Mouse (Mus musculus) layer of hippocampus, adult 2 months (tissue): ENCODE measurements around the gene Cnga2. TPM values are rescaled to one million over a fixed set of nuclear protein-coding genes. Genes with fewer than 3 reads are reported as not detected.

ENCODE experiments used
- DNase-seq, 2 experiments: peaks; one replicate each; pipeline ENCODE4 v3.0.0; 2022; ENCODE audit warnings: low spot score in 2 of 2
- H3K27ac ChIP-seq: fragments of 200-600 bp; 2 replicates; pipeline ENCODE4 v1.8.1; 2022
- H3K4me3 ChIP-seq: fragments of 200-600 bp; 2 replicates; pipeline ENCODE4 v1.8.1; 2022; ENCODE audit warnings: mild to moderate bottlenecking
- CTCF ChIP-seq: fragments of 200-600 bp; conservative IDR thresholded peaks from 2 replicates; pipeline ENCODE4 v1.8.1; 2022; ENCODE audit warnings: antibody characterized with exemption, mild to moderate bottlenecking, moderate library complexity
- total RNA-seq, 2 experiments: library from RNA; stranded (reverse); gene quantifications; 2 replicates each; pipeline ENCODE4 v1.2.3; 2021

Gene Cnga2
- total RNA-seq, 2 experiments from 2014 or later = 0.15 to 0.44 TPM

DNA sequence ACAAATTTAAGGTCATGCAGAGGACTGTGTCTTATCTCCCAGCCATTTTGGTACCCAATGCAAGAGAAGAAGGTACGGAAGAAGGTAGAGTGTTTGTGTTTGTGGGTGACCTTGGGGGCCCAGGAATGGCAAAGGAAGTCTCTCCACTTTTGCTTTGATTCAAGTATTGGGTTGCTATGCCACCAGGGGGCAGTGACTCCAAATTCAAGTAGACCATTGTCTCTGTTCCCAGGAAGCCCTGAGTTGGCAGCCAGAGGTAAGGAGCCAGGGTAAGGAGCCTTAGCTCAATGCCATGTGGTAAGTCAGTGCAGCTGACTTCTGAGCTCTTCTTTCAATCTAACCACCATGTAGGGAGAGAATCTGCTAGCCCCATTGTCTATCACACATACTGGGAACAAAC lies 7.9 kb upstream of the Cnga2 start:
- peak; percentile 64 for TF ChIP-seq CTCF
- no peak overlapping the region for H3K27ac ChIP-seq
- H3K4me3 ChIP-seq = no peak overlapping the region
- peak in 1 of 2 experiments; percentile 16 for DNase-seq

DNA sequence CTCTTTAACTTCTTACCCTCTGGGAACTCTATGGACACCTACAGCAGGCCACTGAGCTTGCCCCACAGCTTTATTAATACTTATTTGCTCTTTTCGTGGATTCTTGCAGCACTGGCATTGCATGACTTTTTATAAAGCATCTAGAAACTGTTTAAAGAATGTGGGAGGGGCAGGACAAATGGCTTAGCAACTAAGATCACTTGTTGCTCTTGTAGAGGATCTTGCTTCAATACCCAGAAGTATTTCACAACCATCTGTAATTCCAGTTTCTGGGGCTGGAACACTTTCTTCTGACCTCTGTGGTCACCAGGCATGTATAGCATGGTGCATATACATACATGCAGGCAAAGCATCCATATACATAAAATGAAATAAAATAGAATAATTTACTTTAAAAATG lies 4.3 kb downstream of the Cnga2 start:
- DNase-seq = no peak
- TF ChIP-seq CTCF = no peak
- Histone ChIP-seq H3K27ac (no peak overlapping the region), H3K4me3 (no peak overlapping the region)

DNA sequence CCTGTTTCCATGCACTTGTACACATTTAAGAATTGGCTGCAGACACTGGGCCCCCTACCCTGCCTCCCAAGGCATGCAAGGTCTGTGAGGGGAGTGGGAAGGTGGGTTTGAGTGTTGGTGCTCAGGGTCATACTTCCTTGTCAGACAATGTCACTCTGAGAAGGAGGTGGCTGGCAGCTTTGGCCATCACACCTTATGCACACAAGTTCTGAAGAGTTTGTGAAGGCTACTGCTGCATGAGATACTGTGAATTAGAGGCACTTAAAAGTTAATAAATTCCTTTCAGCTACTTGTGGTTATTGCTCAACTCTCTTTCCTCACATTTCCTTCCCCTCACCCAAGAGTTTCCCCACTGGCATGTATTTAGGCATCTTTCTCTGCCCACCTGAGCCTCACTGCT lies 18.3 kb downstream of the Cnga2 start:
- no peak overlapping the region for H3K27ac ChIP-seq
- no peak overlapping the region for H3K4me3 ChIP-seq
- no peak for DNase-seq
- no peak for TF ChIP-seq CTCF

GRCm38 (mm10) chrX:72012236-72012635 lies 20.6 kb downstream of the Cnga2 start:
- no peak for TF ChIP-seq CTCF
- peak; percentile 21 to 50 for DNase-seq
- 0 out of 2 replicates have a peak overlapping the region, but pooled peaks have one; percentile 10 for H3K27ac ChIP-seq
- no peak overlapping the region for H3K4me3 ChIP-seq

- TF ChIP-seq CTCF = peak; percentile 68
- DNase-seq = peak; percentile 13 to 19
- no peak overlapping the region for H3K27ac ChIP-seq
Measured at GRCm38 (mm10) chrX:72012804-72013203, 21.2 kb downstream of the Cnga2 start.

DNA sequence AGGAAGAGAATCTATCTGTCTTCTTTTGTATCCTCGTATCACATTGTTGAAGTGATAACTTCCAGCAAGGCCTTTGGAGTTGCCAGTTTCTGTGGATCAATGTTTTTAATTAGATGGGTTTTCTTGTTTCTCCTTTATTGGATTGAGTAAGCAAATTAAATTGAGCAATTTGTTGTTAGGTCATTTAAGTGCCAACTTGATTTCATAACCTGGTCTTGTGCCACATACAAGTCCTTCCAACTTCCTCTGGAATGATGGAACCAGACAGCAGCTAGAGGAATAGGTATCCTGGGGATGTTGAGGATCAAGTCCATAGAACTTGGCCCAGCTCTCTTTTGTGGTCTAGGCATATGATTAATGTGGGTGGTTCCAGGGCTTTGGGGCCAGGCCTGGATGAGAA lies 30.6 kb downstream of the Cnga2 start:
- DNase-seq = no peak
- Histone ChIP-seq H3K27ac (no peak overlapping the region), H3K4me3 (no peak overlapping the region)
- no peak for TF ChIP-seq CTCF

More at GRCm38 (mm10) chrX:72012804-72013203, 21.2 kb downstream of the Cnga2 start:
- no peak overlapping the region for H3K4me3 ChIP-seq

DNA sequence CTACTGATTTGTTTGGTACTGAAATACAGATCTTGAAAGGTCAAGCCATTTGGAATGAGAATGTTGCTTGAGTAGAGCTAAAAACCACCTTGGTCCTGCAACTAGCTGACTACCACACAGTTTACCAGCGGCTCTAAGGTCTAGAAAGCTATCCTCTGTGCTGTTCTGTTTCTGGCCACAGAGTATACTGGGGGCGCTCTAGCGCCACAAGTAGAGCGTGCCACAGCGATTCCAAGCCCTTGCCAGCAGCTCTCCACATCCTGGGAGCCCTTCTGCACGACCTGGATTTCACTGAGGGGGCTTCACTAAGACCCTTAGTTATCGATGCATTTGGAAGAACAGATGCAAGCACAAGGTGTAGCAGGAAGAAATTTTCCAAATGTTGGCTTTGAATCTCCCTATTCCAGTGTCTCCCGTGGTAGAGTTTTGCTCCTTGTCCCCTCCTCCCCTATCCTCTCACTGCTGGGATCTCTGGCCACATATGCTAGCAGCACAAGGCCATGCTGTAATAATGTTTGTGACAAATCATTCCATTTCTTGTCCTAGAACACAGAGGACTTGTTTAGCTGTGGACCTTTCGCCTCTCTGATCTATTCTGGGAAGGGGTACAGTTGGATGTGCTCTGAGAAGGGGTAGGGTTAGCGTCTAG lies 31.2 kb downstream of the Cnga2 start:
- H3K27ac ChIP-seq = no peak overlapping the region
- H3K4me3 ChIP-seq = no peak overlapping the region
- peak in 1 of 2 experiments; percentile 58 for DNase-seq
- TF ChIP-seq CTCF = peak; percentile 82

GRCm38 (mm10) chrX:72023542-72023941 lies 31.9 kb downstream of the Cnga2 start:
- DNase-seq = peak in 1 of 2 experiments; percentile 8
- no peak for TF ChIP-seq CTCF
- no peak overlapping the region for H3K27ac ChIP-seq
- no peak overlapping the region for H3K4me3 ChIP-seq

GRCm38 (mm10) chrX:72044056-72044455 lies 52.4 kb downstream of the Cnga2 start:
- no peak for TF ChIP-seq CTCF
- Histone ChIP-seq H3K4me3 (no peak overlapping the region), H3K27ac (no peak overlapping the region)
- no peak for DNase-seq

- no peak for TF ChIP-seq CTCF
- Histone ChIP-seq H3K4me3 (no peak overlapping the region), H3K27ac (no peak overlapping the region)
- DNase-seq = no peak
Measured at GRCm38 (mm10) chrX:72047918-72048317, 56.3 kb downstream of the Cnga2 start.

Other genes starting within 250 kb of the Cnga2 start
- 10 to 100 TPM; 30.2 to 38.6 TPM for gene Vma21, start 175.9 kb upstream of the Cnga2 start, total RNA-seq
- gene Gm1141, start 70.8 kb upstream of the Cnga2 start, total RNA-seq = under 1 TPM; 0.39 to 0.79 TPM
- gene Prrg3, start 29.2 kb upstream of the Cnga2 start, total RNA-seq = 10 to 100 TPM; 16.0 to 22.9 TPM
- not detected for gene Fate1, start 18.9 kb upstream of the Cnga2 start, total RNA-seq
- not detected for gene Magea4, start 230.2 kb downstream of the Cnga2 start, total RNA-seq